Mouse (Mus musculus): ENCODE measurements around the gene Fgd3. TPM values are rescaled to one million over a fixed set of nuclear protein-coding genes. Genes with fewer than 3 reads are reported as not detected.
A peak's percentile ranks its signal among the peaks of the same experiment; 100 is the strongest.

Gene Fgd3
- polyA plus RNA-seq, 1 experiment from 2014 or later: 2.8 TPM

DNA sequence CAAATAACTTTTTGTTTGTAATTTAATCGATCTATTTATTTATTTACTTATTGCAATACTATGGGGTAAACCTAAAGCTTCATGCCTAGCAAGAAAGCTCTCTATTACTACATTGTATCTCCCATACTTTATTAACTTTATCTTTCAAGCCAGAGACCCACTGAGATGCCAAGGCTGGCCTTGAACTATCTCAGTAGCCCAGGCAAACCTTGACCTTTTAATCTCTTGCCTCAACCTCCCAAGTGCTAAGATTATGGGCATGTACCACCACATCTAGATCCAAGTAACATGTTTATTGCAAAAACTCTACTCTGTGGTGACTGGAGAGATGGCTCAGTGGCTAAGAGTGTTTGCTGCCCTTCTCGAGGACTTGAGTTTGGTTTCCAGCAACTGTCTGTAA, 13.1 kb upstream of the Fgd3 start:
- H3K4me3 ChIP-seq (ENCODE audit: low read depth, low read length): no peak overlapping the region
- DNase-seq (ENCODE audit: low spot score): no peak
- 89% methylated on average over 2 of the region's 2 CpGs for WGBS

DNA sequence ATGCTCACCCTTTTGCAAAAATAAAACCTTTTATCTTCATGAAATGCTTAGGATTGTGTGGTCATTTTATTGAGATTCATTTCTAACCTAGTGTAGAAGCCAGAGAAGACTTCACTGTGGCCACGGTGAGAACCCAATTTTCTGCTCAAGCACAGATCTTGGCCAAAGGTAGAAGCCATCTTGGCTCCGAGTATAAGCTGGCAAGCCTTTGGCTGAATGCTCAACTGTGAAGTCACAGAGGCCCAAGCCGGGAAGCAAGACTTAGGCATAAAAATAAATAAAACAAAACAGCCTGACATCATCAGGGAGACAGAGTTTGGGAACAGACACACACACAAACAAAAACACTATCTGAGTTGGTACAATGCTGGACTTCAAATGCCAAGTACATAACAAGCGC, 8.0 kb upstream of the Fgd3 start:
- no peak for ATAC-seq
- Histone ChIP-seq H3K36me3 (ENCODE audit: control insufficient read depth, insufficient read depth, low read length) (no peaks in the 10 kb centered on the region), H3K27ac (ENCODE audit: low read depth, low read length) (no peak overlapping the region), H3K4me3 (ENCODE audit: low read depth, low read length) (no peak overlapping the region), H3K4me1 (ENCODE audit: control insufficient read depth, insufficient read depth, low read length) (no peaks in the 10 kb centered on the region), H3K9ac (ENCODE audit: low read length) (no peak overlapping the region), H3K4me2 (ENCODE audit: low read length) (no peak overlapping the region), H3K27me3 (replicated peaks; ENCODE audit: control insufficient read depth, insufficient read depth, low read length) (no peaks in the 10 kb centered on the region), H3K9me3 (replicated peaks; ENCODE audit: control insufficient read depth, low read length) (no peaks in the 10 kb centered on the region)
- WGBS: 78% methylated on average over 4 of the region's 4 CpGs
- DNase-seq (ENCODE audit: low spot score): no peak

More for the DNA sequence above, 13.1 kb upstream of the Fgd3 start:
- H3K27ac ChIP-seq (ENCODE audit: low read depth, low read length): no peak overlapping the region
- no peaks in the 10 kb centered on the region for H3K4me1 ChIP-seq (ENCODE audit: control insufficient read depth, insufficient read depth, low read length)
- no peak for ATAC-seq
- H3K4me2 ChIP-seq (ENCODE audit: low read length): no peak overlapping the region
- no peaks in the 10 kb centered on the region for H3K27me3 ChIP-seq (replicated peaks; ENCODE audit: control insufficient read depth, insufficient read depth, low read length)
- H3K9me3 ChIP-seq (replicated peaks; ENCODE audit: control insufficient read depth, low read length): no peaks in the 10 kb centered on the region
- no peak overlapping the region for H3K9ac ChIP-seq (ENCODE audit: low read length)
- no peaks in the 10 kb centered on the region for H3K36me3 ChIP-seq (ENCODE audit: control insufficient read depth, insufficient read depth, low read length)

DNA sequence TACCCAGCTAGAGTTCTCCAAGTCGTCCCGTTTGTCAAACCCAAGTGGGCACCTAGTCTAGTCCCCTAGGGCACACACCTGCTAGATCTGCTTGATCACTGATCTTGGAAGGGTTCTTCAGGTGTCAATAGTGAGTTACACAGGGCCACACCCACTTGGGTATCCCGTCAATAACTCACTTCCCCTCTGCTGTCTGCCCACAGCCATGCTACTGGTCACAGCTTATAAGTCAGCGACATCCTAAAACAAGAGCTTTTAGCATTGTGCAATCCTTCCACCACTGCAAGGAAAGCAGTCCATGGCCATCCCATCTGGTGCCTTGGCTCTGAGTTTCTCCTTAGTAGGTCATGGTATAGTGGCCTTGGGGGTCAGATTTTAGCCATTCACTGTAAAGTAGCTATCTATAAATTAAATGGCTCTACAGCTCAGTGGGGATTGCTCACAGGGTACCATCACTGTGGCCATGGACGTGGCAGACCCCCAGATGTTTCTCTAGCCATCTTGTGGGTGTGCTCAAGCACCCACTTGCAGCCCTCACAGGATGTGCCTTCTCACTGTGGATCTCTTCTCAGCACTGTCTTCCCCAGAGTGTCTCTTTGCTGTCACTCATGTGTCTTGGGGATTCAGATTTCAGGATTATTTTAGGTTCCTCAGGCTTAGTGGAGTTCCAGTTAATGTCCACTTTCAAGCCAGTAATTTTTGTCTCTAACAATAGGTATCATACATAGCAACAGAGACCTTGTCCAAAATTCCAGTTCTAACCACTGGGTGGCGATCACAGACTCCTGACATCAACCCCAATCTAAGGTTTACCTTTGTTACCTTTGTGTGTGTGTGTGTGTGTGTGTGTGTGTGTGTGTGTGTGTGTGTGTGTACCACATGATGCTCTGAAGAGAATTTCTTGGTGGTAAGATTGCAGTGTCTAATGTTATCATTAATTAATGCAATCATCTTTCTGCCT, 6.4 kb upstream of the Fgd3 start:
- Histone ChIP-seq H3K27ac (ENCODE audit: low read depth, low read length) (no peak overlapping the region), H3K9me3 (replicated peaks; ENCODE audit: control insufficient read depth, low read length) (no peaks in the 10 kb centered on the region), H3K4me1 (ENCODE audit: control insufficient read depth, insufficient read depth, low read length) (no peaks in the 10 kb centered on the region), H3K36me3 (ENCODE audit: control insufficient read depth, insufficient read depth, low read length) (no peaks in the 10 kb centered on the region), H3K4me2 (ENCODE audit: low read length) (no peak overlapping the region), H3K4me3 (ENCODE audit: low read depth, low read length) (no peak overlapping the region), H3K9ac (ENCODE audit: low read length) (no peak overlapping the region; the same call in 1 of the 2 replicates), H3K27me3 (replicated peaks; ENCODE audit: control insufficient read depth, insufficient read depth, low read length) (no peaks in the 10 kb centered on the region)
- ATAC-seq (peak; percentile 65; the same call in 1 of the 2 replicates), DNase-seq (ENCODE audit: low spot score) (peak; percentile 72)
- 63% methylated on average over 6 of the region's 6 CpGs for WGBS

DNA sequence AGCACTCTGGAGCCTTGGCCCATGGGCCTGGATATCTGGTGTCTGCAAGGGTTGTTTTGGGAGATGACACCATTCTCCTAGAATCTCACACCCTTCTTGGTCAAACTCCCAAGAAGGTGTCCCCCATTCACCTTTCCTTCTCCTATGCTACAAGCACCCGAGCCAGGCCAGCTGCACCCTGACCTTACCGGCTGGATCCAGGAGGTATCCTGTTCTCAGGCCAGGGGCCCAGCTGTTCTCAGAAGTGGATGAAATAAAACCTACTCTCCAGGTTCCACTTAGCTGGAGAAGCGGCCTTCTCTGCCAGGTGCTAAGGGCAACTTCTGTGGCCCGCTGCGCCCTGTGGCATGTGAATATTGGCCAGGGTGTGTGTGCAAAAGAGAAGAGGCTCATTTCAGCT, 4.8 kb upstream of the Fgd3 start:
- WGBS: 92% methylated on average over 5 of the region's 5 CpGs
- DNase-seq (ENCODE audit: low spot score): no peak
- H3K4me2 ChIP-seq (ENCODE audit: low read length): no peak overlapping the region
- H3K27me3 ChIP-seq (replicated peaks; ENCODE audit: control insufficient read depth, insufficient read depth, low read length): no peaks in the 10 kb centered on the region
- no peak overlapping the region for H3K9ac ChIP-seq (ENCODE audit: low read length)
- H3K4me3 ChIP-seq (ENCODE audit: low read depth, low read length): no peak overlapping the region
- H3K9me3 ChIP-seq (replicated peaks; ENCODE audit: control insufficient read depth, low read length): no peaks in the 10 kb centered on the region
- H3K27ac ChIP-seq (ENCODE audit: low read depth, low read length): no peak overlapping the region
- no peak for ATAC-seq
- H3K4me1 ChIP-seq (ENCODE audit: control insufficient read depth, insufficient read depth, low read length): peaks cover 5% of the 10 kb centered on the region; the same call in 1 of the 2 replicates
- H3K36me3 ChIP-seq (ENCODE audit: control insufficient read depth, insufficient read depth, low read length): no peaks in the 10 kb centered on the region

DNA sequence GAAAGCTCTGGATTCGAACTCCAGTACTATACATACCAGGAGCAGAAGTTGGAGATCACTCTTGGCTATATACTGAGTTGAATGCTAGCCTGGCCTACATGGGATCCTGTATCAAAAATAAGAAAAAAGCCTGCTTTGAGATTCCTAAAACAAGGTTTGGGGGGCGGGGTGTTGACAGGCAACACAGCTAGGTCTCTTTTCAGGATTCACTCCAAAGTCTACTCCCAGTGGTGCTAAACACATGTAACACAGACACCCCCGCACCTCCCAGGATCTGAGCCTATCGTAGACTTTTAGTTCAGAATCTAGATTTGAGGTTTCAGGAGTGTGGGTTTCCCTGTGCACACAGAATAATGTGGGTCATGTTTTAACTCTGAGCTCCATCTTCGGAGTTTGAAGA, 2.6 kb upstream of the Fgd3 start:
- ATAC-seq (no peak), DNase-seq (ENCODE audit: low spot score) (no peak)
- H3K4me3 ChIP-seq (ENCODE audit: low read depth, low read length): no peak overlapping the region
- H3K9ac ChIP-seq (ENCODE audit: low read length): no peak overlapping the region
- WGBS: 93% methylated on average over 5 of the region's 5 CpGs
- no peaks in the 10 kb centered on the region for H3K27me3 ChIP-seq (replicated peaks; ENCODE audit: control insufficient read depth, insufficient read depth, low read length)
- H3K4me1 ChIP-seq (ENCODE audit: control insufficient read depth, insufficient read depth, low read length): peaks cover 15% of the 10 kb centered on the region
- H3K4me2 ChIP-seq (ENCODE audit: low read length): no peak overlapping the region
- H3K9me3 ChIP-seq (replicated peaks; ENCODE audit: control insufficient read depth, low read length): no peaks in the 10 kb centered on the region
- no peak overlapping the region for H3K27ac ChIP-seq (ENCODE audit: low read depth, low read length)
- no peaks in the 10 kb centered on the region for H3K36me3 ChIP-seq (ENCODE audit: control insufficient read depth, insufficient read depth, low read length)

DNA sequence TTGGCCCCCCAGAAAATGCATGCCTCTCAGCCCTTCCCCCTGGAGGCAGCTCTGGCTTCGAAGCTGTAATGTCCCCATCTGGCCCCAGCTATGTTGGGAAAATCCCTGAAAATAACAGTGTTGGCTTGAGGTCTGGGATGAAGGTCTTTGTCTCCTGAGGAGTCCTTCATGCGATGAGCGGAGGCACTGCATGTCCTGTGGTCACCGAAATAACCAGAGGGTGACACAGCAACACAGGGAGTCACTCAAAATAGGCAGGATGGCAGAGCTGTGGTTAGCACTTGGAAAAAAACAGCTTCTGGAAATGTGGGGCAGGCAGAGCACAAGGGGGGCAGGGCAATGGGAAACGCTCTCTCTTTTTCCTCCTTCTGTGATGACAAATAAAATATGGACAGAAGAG, 2.1 kb upstream of the Fgd3 start:
- no peaks in the 10 kb centered on the region for H3K36me3 ChIP-seq (ENCODE audit: control insufficient read depth, insufficient read depth, low read length)
- ATAC-seq (no peak), DNase-seq (ENCODE audit: low spot score) (no peak)
- no peak overlapping the region for H3K4me2 ChIP-seq (ENCODE audit: low read length)
- H3K9ac ChIP-seq (ENCODE audit: low read length): no peak overlapping the region
- no peak overlapping the region for H3K4me3 ChIP-seq (ENCODE audit: low read depth, low read length)
- 83% methylated on average over 5 of the region's 5 CpGs for WGBS
- H3K27me3 ChIP-seq (replicated peaks; ENCODE audit: control insufficient read depth, insufficient read depth, low read length): no peaks in the 10 kb centered on the region
- H3K9me3 ChIP-seq (replicated peaks; ENCODE audit: control insufficient read depth, low read length): no peaks in the 10 kb centered on the region
- H3K27ac ChIP-seq (ENCODE audit: low read depth, low read length): no peak overlapping the region
- H3K4me1 ChIP-seq (ENCODE audit: control insufficient read depth, insufficient read depth, low read length): peaks cover 19% of the 10 kb centered on the region

DNA sequence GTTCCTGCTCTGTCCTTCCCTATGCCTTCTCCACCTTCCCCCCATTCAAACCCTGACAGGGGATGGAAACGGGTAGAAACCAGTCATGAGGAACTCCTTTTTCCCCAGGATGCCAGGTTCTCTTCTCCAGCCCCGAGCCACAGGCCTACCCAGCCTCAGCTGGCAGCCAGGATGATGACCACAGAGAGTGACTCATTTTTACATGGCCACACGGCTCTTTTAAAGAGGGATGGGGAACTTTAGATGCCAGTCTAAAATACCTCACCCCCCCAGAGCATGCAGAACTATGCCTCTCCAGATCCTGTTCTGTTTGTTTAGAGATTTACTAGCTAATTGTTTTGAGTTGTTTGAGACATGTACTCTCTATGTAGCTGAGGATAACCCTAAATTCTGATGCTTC, 1.3 kb upstream of the Fgd3 start:
- no peak overlapping the region for H3K9ac ChIP-seq (ENCODE audit: low read length)
- DNase-seq (ENCODE audit: low spot score) (no peak), ATAC-seq (no peak)
- H3K4me2 ChIP-seq (ENCODE audit: low read length): no peak overlapping the region
- no peaks in the 10 kb centered on the region for H3K9me3 ChIP-seq (replicated peaks; ENCODE audit: control insufficient read depth, low read length)
- 72% methylated on average over 3 of the region's 3 CpGs for WGBS
- no peaks in the 10 kb centered on the region for H3K27me3 ChIP-seq (replicated peaks; ENCODE audit: control insufficient read depth, insufficient read depth, low read length)
- H3K27ac ChIP-seq (ENCODE audit: low read depth, low read length): no peak overlapping the region
- no peaks in the 10 kb centered on the region for H3K36me3 ChIP-seq (ENCODE audit: control insufficient read depth, insufficient read depth, low read length)
- no peak overlapping the region for H3K4me3 ChIP-seq (ENCODE audit: low read depth, low read length)
- peaks cover 24% of the 10 kb centered on the region for H3K4me1 ChIP-seq (ENCODE audit: control insufficient read depth, insufficient read depth, low read length)

DNA sequence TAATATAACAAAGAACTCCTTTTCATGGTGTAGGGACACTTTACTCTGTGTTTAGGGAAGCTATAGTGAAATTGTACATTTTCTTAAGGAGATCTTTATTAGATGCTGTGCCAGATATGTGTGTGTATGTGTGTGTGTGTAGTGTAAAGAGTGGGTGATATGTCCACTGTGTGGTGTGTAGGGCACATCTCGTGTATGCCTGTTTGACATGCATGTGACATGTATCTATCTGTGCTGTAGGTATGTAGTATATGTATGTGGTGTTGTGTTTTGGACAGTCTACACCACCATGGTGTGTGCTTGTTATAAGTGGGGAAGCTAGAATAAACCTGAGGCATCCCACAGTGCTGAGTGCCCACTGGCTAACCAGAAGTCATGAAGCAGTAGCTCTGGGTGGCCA, 403 bp upstream of the Fgd3 start:
- DNase-seq (ENCODE audit: low spot score): no peak
- 0 out of 2 replicates have a peak overlapping the region, but pooled peaks have one; percentile 32 for H3K4me3 ChIP-seq (ENCODE audit: low read depth, low read length)
- peak overlapping the region; percentile 57 for H3K4me2 ChIP-seq (ENCODE audit: low read length)
- no peaks in the 10 kb centered on the region for H3K36me3 ChIP-seq (ENCODE audit: control insufficient read depth, insufficient read depth, low read length)
- H3K4me1 ChIP-seq (ENCODE audit: control insufficient read depth, insufficient read depth, low read length): peaks cover 33% of the 10 kb centered on the region
- no peak overlapping the region for H3K9ac ChIP-seq (ENCODE audit: low read length)
- H3K27me3 ChIP-seq (replicated peaks; ENCODE audit: control insufficient read depth, insufficient read depth, low read length): no peaks in the 10 kb centered on the region
- ATAC-seq: peak; percentile 16; the same call in 1 of the 2 replicates
- H3K27ac ChIP-seq (ENCODE audit: low read depth, low read length): 0 out of 2 replicates have a peak overlapping the region, but pooled peaks have one; percentile 9
- 71% methylated on average over 1 of the region's 1 CpGs for WGBS
- H3K9me3 ChIP-seq (replicated peaks; ENCODE audit: control insufficient read depth, low read length): no peaks in the 10 kb centered on the region

DNA sequence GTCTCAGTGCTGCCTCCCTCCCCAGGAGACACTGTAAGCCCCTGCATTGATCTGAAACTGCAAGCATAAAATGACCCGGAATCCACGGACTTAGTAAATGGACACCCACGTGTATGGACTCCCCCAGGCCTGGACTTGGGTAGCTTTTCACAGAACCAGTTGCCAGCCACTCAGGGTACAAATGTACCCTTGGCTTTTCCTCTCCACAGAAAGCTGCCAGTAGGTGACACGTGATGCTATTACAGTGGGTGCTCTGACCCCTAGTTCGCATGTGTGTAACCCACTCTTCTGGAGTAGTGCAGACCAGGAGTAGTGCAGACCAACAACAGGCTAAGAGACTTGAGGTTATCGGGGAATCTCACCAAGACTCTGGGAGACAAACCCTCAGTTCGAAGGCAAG, 2.2 kb downstream of the Fgd3 start:
- Histone ChIP-seq H3K4me2 (ENCODE audit: low read length) (peak overlapping the region; percentile 57), H3K27me3 (replicated peaks; ENCODE audit: control insufficient read depth, insufficient read depth, low read length) (no peaks in the 10 kb centered on the region), H3K27ac (ENCODE audit: low read depth, low read length) (peak overlapping the region; percentile 75; the same call in 1 of the 2 replicates), H3K36me3 (ENCODE audit: control insufficient read depth, insufficient read depth, low read length) (no peaks in the 10 kb centered on the region), H3K9me3 (replicated peaks; ENCODE audit: control insufficient read depth, low read length) (no peaks in the 10 kb centered on the region), H3K4me3 (ENCODE audit: low read depth, low read length) (no peak overlapping the region), H3K9ac (ENCODE audit: low read length) (no peak overlapping the region), H3K4me1 (ENCODE audit: control insufficient read depth, insufficient read depth, low read length) (peaks cover 34% of the 10 kb centered on the region)
- DNase-seq (ENCODE audit: low spot score) (no peak), ATAC-seq (no peak)
- 86% methylated on average over 7 of the region's 7 CpGs for WGBS

Data from forebrain, embryonic 14.5 days (tissue).